14 mouse cellular contexts compared by ENCODE assay signal in the genomic region with DNA sequence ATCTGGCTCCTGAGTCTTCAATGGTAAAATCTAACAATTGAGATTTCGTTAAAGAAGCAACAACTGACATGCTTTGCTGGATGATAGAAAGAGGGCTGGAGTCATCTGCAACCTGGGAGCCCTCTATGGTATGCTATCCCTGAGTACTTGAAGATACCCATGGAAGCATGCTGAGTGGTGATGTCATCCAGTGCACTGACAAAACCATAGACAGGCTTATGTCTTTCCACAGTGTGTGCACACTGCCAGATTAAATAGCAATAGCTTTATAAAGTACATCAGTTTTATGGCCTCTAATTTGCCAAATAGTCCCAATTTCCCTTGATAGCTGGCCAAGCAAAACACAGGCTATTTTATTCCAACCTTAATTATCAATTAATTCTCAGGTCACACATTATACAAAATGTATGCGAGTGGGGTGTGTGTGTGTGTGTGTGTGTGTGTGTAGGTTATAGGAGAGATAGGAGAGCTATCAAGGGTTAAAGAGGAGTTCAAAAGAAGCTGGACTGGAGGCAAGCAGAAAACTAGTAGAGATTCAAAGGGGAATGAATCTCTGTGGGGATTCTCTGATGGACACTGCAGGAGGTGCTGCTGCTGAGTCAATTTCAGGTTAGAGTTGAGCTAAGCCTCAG.
"Had no signal": no experiment of that assay in that cellular context is flagged by ENCODE, and none has a peak within 500 bp of the region (broad histone marks: within the 10 kb centered on the region; RNA-seq: fewer than 3 reads in every experiment).

No protein-coding gene starts in this region.

- DNase-seq: lung, adult 18-20 months; lung, embryonic 14.5 days; lung, postnatal 10 days; lung, postnatal 4 days; midbrain, embryonic 14.5 days; right cerebral cortex, postnatal 14 days; thymus, adult 18-20 months; thymus, postnatal 14 days; thymus, postnatal 36 days had no signal

- H3K4me1 ChIP-seq: midbrain, embryonic 10.5 days; midbrain, embryonic 12.5 days had no signal

- H3K27ac ChIP-seq: liver, embryonic 14.5 days; midbrain, embryonic 10.5 days; midbrain, embryonic 12.5 days had no signal

- ATAC-seq: midbrain, embryonic 16.5 days had no signal

- H3K4me3 ChIP-seq: midbrain, embryonic 10.5 days; midbrain, embryonic 12.5 days; myocyte had no signal

- H3K27me3 ChIP-seq: midbrain, embryonic 12.5 days had no signal

- H3K9ac ChIP-seq: liver, embryonic 14.5 days; lung, embryonic 14.5 days; midbrain, embryonic 12.5 days had no signal

- H3K9me3 ChIP-seq: midbrain, embryonic 10.5 days; midbrain, embryonic 12.5 days had no signal

- H3K4me2 ChIP-seq: lung, embryonic 14.5 days; midbrain, embryonic 12.5 days had no signal

- H3K36me3 ChIP-seq: midbrain, embryonic 10.5 days; midbrain, embryonic 12.5 days had no signal
